In the genomic region with DNA sequence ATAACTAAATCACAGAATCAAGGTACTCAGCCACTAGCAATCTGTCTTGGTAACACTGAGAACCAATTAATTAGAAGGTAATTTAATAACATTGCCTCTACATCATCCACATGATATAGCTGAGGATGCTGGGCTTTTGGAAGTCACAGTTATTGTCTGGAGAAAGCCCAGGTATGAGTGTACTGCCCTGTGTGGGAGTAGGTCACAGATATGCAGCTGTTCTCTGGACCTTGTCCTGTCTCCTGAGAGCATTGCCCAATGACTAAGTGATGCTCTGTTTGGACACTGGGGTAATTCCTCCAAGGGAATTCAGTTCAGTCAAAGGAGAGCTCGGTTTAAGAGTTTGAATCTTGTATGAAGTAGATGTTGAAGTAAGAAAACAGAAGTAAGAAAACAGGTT, we compare ENCODE assay signal across 19 mouse cellular contexts.
A peak's percentile ranks its signal among the peaks of the same experiment; 100 is the strongest.
DNase-seq lines count a peak whose midpoint lies in the region; TF ChIP-seq lines count a peak whose summit lies in the region.
"Had no signal": no experiment of that assay in that cellular context is flagged by ENCODE, and none has a peak within 500 bp of the region (broad histone marks: within the 10 kb centered on the region; RNA-seq: fewer than 3 reads in every experiment).

No protein-coding gene starts in this region.

- peak overlapping the region; percentile 87 for H3K27ac ChIP-seq in left cerebral cortex, adult 2 months
- peak overlapping the region; percentile 82; the same call in 1 of the 2 replicates for H3K27ac ChIP-seq in cortical plate, adult 2 months (ENCODE audit: insufficient read depth, low read length)
- H3K27ac ChIP-seq: embryonic facial prominence, embryonic 10.5 days; gastrocnemius, adult 2 months; heart, embryonic 10.5 days; hindbrain, embryonic 12.5 days had no signal

- H3K4me1 ChIP-seq in cortical plate, adult 2 months (ENCODE audit: control insufficient read depth, insufficient read depth, low read length), result peaks cover 8% of the 10 kb centered on the region
- H3K4me1 ChIP-seq: hindbrain, embryonic 12.5 days had no signal

- no peaks in the 10 kb centered on the region for H3K79me3 ChIP-seq in C2C12 (ENCODE audit: low read depth)

- no peak for TF ChIP-seq POLR2A in cortical plate, adult 2 months (IDR thresholded peaks at IDR 0.05; ENCODE audit: extremely low read depth, insufficient read depth, low read length)

- intact Hi-C loops in left cerebral cortex, adult 2 months (cut with DNase I), result loop anchor here (2.0 to 5.0 kb wide), 2 partner anchors 46 to 147 kb away; no protein-coding TSS in a partner anchor
- intact Hi-C loops in left cerebral cortex, postnatal 4 days (cut with DNase I), result no loop called here

- TF ChIP-seq CTCF in left cerebral cortex, adult 2 months (IDR thresholded peaks at IDR 0.05), result no peak
- no peak for TF ChIP-seq CTCF in C2C12 (IDR thresholded peaks at IDR 0.05; ENCODE audit: control insufficient read depth, insufficient read depth, insufficient read length)
- no peak for TF ChIP-seq CTCF in cortical plate, adult 2 months (IDR thresholded peaks at IDR 0.05; ENCODE audit: extremely low read depth, insufficient read depth, low read length)

- no peak for DNase-seq in left cerebral cortex, adult 2 months (ENCODE audit: extremely low spot score in 1 of 2, low spot score in 2 of 2)
- no peak for DNase-seq in left cerebral cortex, postnatal 4 days
- peak; percentile 43 for DNase-seq in yolk sac, embryonic 10.5 days (ENCODE audit: low spot score)
- no peak for DNase-seq in spleen, postnatal 10 days (ENCODE audit: low spot score in 2 of 2)
- no peak for DNase-seq in neural tube, embryonic 10.5 days (ENCODE audit: extremely low spot score, low spot score)
- DNase-seq: adrenal gland, postnatal 10 days; cerebellum, adult 11-12 months; cerebellum, adult 9-10 months; cerebellum, postnatal 25 days; gastrocnemius, adult 2 months; gastrocnemius, postnatal 25 days; heart, postnatal 10 days; heart, postnatal 4 days had no signal

- H3ac ChIP-seq in C2C12 (ENCODE audit: control insufficient read depth, insufficient read length, low read depth), result no peak overlapping the region

- no peaks in the 10 kb centered on the region for H3K79me2 ChIP-seq in C2C12 (ENCODE audit: control insufficient read depth, insufficient read depth)

- no peaks in the 10 kb centered on the region for H3K27me3 ChIP-seq in C2C12 (ENCODE audit: control insufficient read depth, insufficient read depth, insufficient read length)
- H3K27me3 ChIP-seq: hindbrain, embryonic 12.5 days had no signal

- H3K4me3 ChIP-seq in left cerebral cortex, adult 2 months, result no peak overlapping the region
- H3K4me3 ChIP-seq in C2C12 (ENCODE audit: insufficient read depth, poor library complexity, severe bottlenecking), result no peak overlapping the region
- no peak overlapping the region for H3K4me3 ChIP-seq in cortical plate, adult 2 months (ENCODE audit: insufficient read depth, low read length)
- H3K4me3 ChIP-seq: embryonic facial prominence, embryonic 10.5 days; gastrocnemius, adult 2 months; heart, embryonic 10.5 days; hindbrain, embryonic 12.5 days had no signal

- no peaks in the 10 kb centered on the region for H3K36me3 ChIP-seq in C2C12 (ENCODE audit: control insufficient read depth, insufficient read depth)
- H3K36me3 ChIP-seq: embryonic facial prominence, embryonic 10.5 days; G1E; heart, embryonic 10.5 days; hindbrain, embryonic 12.5 days had no signal

TF ChIP-seq in C2C12, 6 proteins besides CTCF, POLR2A, EP300 and RAD21:
- TF ChIP-seq USF1 (IDR thresholded peaks at IDR 0.05; ENCODE audit: low read depth) (no peak), CEBPB (IDR thresholded peaks at IDR 0.05; ENCODE audit: low read depth) (peak; percentile 6), MYOD1 (IDR thresholded peaks at IDR 0.05; ENCODE audit: control insufficient read depth, insufficient read length, low read depth) (peak; percentile 64)
